14 mouse cellular contexts compared by ENCODE assay signal in the genomic region with DNA sequence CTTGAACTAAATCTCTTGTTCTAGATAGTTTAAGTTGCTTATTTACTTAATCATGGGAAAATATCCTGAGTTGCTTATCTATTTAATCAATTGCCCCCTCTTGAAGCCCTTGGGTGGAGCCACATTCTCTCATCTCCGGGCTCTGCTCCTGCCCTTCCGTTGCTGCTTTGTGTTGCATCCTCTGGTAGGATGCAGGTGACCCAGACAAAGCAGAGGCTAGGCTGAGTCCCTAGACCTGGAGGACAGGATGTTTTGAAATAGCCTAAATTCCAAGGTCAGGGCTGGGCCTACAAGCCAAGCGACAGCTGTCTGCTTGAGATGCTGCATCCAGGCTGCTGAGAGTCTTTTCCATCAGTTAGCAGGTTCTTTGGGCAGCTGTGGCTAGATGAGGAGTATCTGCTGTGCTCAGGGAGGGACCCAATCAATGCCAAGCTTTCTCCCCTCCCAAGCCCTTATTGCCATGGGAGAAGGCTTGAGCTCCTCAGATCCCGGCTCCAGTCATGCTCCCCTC. TPM values are rescaled to one million over a fixed set of nuclear protein-coding genes. Genes with fewer than 3 reads are reported as not detected.
DNase-seq lines count a peak whose midpoint lies in the region; ATAC-seq and TF ChIP-seq lines count a peak whose summit lies in the region.
"Had no signal": no experiment of that assay in that cellular context is flagged by ENCODE, and none has a peak within 500 bp of the region (broad histone marks: within the 10 kb centered on the region; RNA-seq: fewer than 3 reads in every experiment).

No protein-coding gene starts in this region.

- no peak overlapping the region for H3K4me2 ChIP-seq in lung, embryonic 15.5 days
- H3K4me2 ChIP-seq: neural tube, embryonic 12.5 days had no signal

- no peaks in the 10 kb centered on the region for H3K27me3 ChIP-seq in heart, adult 2 months (ENCODE audit: control insufficient read depth, insufficient read depth, low read length)
- no peaks in the 10 kb centered on the region for H3K27me3 ChIP-seq in lung, embryonic 15.5 days
- no peaks in the 10 kb centered on the region for H3K27me3 ChIP-seq in embryonic facial prominence, embryonic 10.5 days (replicated peaks; ENCODE audit: low read depth, poor library complexity, severe bottlenecking)
- H3K27me3 ChIP-seq: neural tube, embryonic 12.5 days had no signal

- intact Hi-C loops in heart, adult 2 months (cut with DNase I): loop anchor here (5.0 kb wide), 1 partner anchor 35 kb away; no protein-coding TSS in a partner anchor
- intact Hi-C loops in heart, postnatal 14 days (cut with DNase I): no loop called here
- intact Hi-C loops in gastrocnemius, postnatal 36 days (cut with DNase I): no loop called here

- TF ChIP-seq EP300 in heart, adult 2 months (IDR thresholded peaks at IDR 0.05; ENCODE audit: insufficient read depth, low read depth, low read length): 0 out of 2 replicates have a peak, but pooled peaks have one; percentile 48

- WGBS in heart, adult 2 months: 49% methylated on average over 4 of the region's 4 CpGs
- WGBS in lung, embryonic 15.5 days: 62% methylated on average over 4 of the region's 4 CpGs
- WGBS in embryonic facial prominence, embryonic 10.5 days: 75% methylated on average over 4 of the region's 4 CpGs

- no peaks in the 10 kb centered on the region for H3K9me3 ChIP-seq in lung, embryonic 15.5 days
- no peaks in the 10 kb centered on the region for H3K9me3 ChIP-seq in embryonic facial prominence, embryonic 10.5 days
- H3K9me3 ChIP-seq: neural tube, embryonic 12.5 days had no signal

- 0 out of 2 replicates have a peak, but pooled peaks have one; percentile 23 for ATAC-seq in lung, embryonic 15.5 days (ENCODE audit: borderline replicate concordance, extremely low read depth, low FRiP score, low TSS enrichment)

- H3K36me3 ChIP-seq in heart, adult 2 months (ENCODE audit: control insufficient read depth, insufficient read depth, low read length): no peaks in the 10 kb centered on the region
- peaks cover 4% of the 10 kb centered on the region; the same call in 1 of the 2 replicates for H3K36me3 ChIP-seq in lung, embryonic 15.5 days
- H3K36me3 ChIP-seq in embryonic facial prominence, embryonic 10.5 days (replicated peaks): peaks cover 93% of the 10 kb centered on the region

- H3K4me1 ChIP-seq in heart, adult 2 months (ENCODE audit: control insufficient read depth, insufficient read depth, low read length): peaks cover 27% of the 10 kb centered on the region
- H3K4me1 ChIP-seq in lung, embryonic 15.5 days: peaks cover 29% of the 10 kb centered on the region
- H3K4me1 ChIP-seq in embryonic facial prominence, embryonic 10.5 days: peaks cover 35% of the 10 kb centered on the region

- no peaks in the 10 kb centered on the region for H3K79me2 ChIP-seq in heart, adult 2 months (replicated peaks; ENCODE audit: control insufficient read depth, insufficient read depth, low read length)

- TF ChIP-seq POLR2A in heart, adult 2 months (IDR thresholded peaks at IDR 0.05; ENCODE audit: insufficient read depth, low read depth, low read length): no peak

- H3K4me3 ChIP-seq in heart, adult 2 months: no peak overlapping the region
- H3K4me3 ChIP-seq in lung, embryonic 15.5 days: no peak overlapping the region
- H3K4me3 ChIP-seq in embryonic facial prominence, embryonic 10.5 days: no peak overlapping the region
- H3K4me3 ChIP-seq: erythroblast, embryonic 14.5 days; neural tube, embryonic 12.5 days had no signal

- no peak for TF ChIP-seq CTCF in heart, adult 2 months (IDR thresholded peaks at IDR 0.05)

- DNase-seq in heart, adult 2 months: no peak
- no peak for DNase-seq in heart, postnatal 14 days
- no peak for DNase-seq in lung, postnatal 14 days
- DNase-seq in embryonic facial prominence, embryonic 10.5 days (ENCODE audit: low spot score): no peak
- DNase-seq in lung, postnatal 10 days: peak; percentile 47
- DNase-seq in adrenal gland, postnatal 4 days (ENCODE audit: low spot score in 2 of 2): no peak
- DNase-seq in gastrocnemius, postnatal 36 days: no peak
- DNase-seq: cerebellum, adult 11 months had no signal

- H3K9ac ChIP-seq in heart, adult 2 months (ENCODE audit: low read depth, low read length): no peak overlapping the region
- no peak overlapping the region for H3K9ac ChIP-seq in lung, embryonic 15.5 days
- H3K9ac ChIP-seq: neural tube, embryonic 12.5 days had no signal

- H3K27ac ChIP-seq in heart, adult 2 months: peak overlapping the region; percentile 66
- peak overlapping the region; percentile 74 for H3K27ac ChIP-seq in lung, embryonic 15.5 days
- H3K27ac ChIP-seq in embryonic facial prominence, embryonic 10.5 days (replicated peaks): peak overlapping the region; percentile 21; the same call in 1 of the 2 replicates
- H3K27ac ChIP-seq: neural tube, embryonic 12.5 days had no signal

RNA-seq across cellular contexts. Expression of a gene that starts 9.0 kb away (rescaled TPM):
- total RNA-seq in heart, adult 2 months (2021): 10 to 100 TPM; 10.0 to 14.8 TPM
- polyA plus RNA-seq in heart, adult 2 months (2012; rRNA removed): 6.4 and 9.3 TPM in 2 replicates
- 10 to 100 TPM; 23.4 to 32.5 TPM for total RNA-seq in heart, postnatal 14 days (2021)
- 13.0 and 13.1 TPM in 2 replicates for polyA plus RNA-seq in lung, embryonic 15.5 days (2015; fragmentation: Nextera tagmentation; extraction: Ambion mirVana)
- 13.5 and 14.7 TPM in 2 replicates for polyA plus RNA-seq in embryonic facial prominence, embryonic 10.5 days (2016; fragmentation: Nextera tagmentation; extraction: Ambion mirVana)
- total RNA-seq in adrenal gland, postnatal 4 days (2021): 10 to 100 TPM; 22.0 to 24.4 TPM
- total RNA-seq in gastrocnemius, postnatal 36 days (2021): 1 to 10 TPM; 7.3 to 8.6 TPM
- polyA plus RNA-seq: erythroblast, embryonic 14.5 days had no signal

RNA-seq across cellular contexts. Expression of a gene that starts 38.8 kb away (rescaled TPM):
- 1 to 10 TPM; 2.7 to 3.5 TPM for total RNA-seq in heart, adult 2 months (2021)
- 6.1 and 7.4 TPM in 2 replicates for polyA plus RNA-seq in heart, adult 2 months (2012; rRNA removed)
- 1 to 10 TPM; 3.8 to 4.3 TPM for total RNA-seq in heart, postnatal 14 days (2021)
- polyA plus RNA-seq in lung, embryonic 15.5 days (2015; fragmentation: Nextera tagmentation; extraction: Ambion mirVana): 12.6 and 13.6 TPM in 2 replicates
- 14.3 and 15.5 TPM in 2 replicates for polyA plus RNA-seq in embryonic facial prominence, embryonic 10.5 days (2016; fragmentation: Nextera tagmentation; extraction: Ambion mirVana)
- total RNA-seq in adrenal gland, postnatal 4 days (2021): 1 to 10 TPM; 4.4 to 4.6 TPM
- total RNA-seq in gastrocnemius, postnatal 36 days (2021): 1 to 10 TPM; 3.5 to 3.9 TPM

RNA-seq across cellular contexts. Expression of a gene that starts 46.7 kb away (rescaled TPM):
- total RNA-seq in heart, adult 2 months (2021): not detected
- polyA plus RNA-seq in heart, adult 2 months (2012; rRNA removed): not detected in 2 replicates
- total RNA-seq in heart, postnatal 14 days (2021): not detected
- not detected in 2 replicates for polyA plus RNA-seq in lung, embryonic 15.5 days (2015; fragmentation: Nextera tagmentation; extraction: Ambion mirVana)
- not detected in 2 replicates for polyA plus RNA-seq in embryonic facial prominence, embryonic 10.5 days (2016; fragmentation: Nextera tagmentation; extraction: Ambion mirVana)
- total RNA-seq in adrenal gland, postnatal 4 days (2021): not detected
- total RNA-seq in gastrocnemius, postnatal 36 days (2021): not detected
- total RNA-seq: layer of hippocampus, postnatal 25 days had no signal
- polyA plus RNA-seq: erythroblast, embryonic 14.5 days; intestine, embryonic 14.5 days; neural tube, embryonic 12.5 days; small intestine, adult 2 months had no signal

Comparison
In these comparisons a context has a peak if more than half of its experiments do, and no peak if none do; other contexts are left out.
1. H3K27ac ChIP-seq: peak in every context shown above with its lines; median percentile 74 in lung, embryonic 15.5 days; 66 in heart, adult 2 months; 21 in embryonic facial prominence, embryonic 10.5 days.